Mouse (Mus musculus): ENCODE measurements around the gene Phtf2.

- TF ChIP-seq CTCF (IDR thresholded peaks at IDR 0.05; ENCODE audit: low read depth, low read length) (no peak), POLR2A (IDR thresholded peaks at IDR 0.05; ENCODE audit: borderline replicate concordance, low read depth, low read length) (no peak)
These were observed 122.2 kb downstream of the Phtf2 start for GRCm38 (mm10) chr5:20759771-20760170.
